Mouse (Mus musculus): ENCODE measurements around the gene Ensa. TPM values are rescaled to one million over a fixed set of nuclear protein-coding genes. Genes with fewer than 3 reads are reported as not detected.

Gene Ensa
- 10 to 100 TPM; 78.5 to 78.8 TPM for total RNA-seq (2023)

GRCm38 (mm10) chr3:95624628-95625503 is at the start of gene Ensa:
TSS of gene Ensa (plus strand) at chr3:95624993.

GRCm38 (mm10) chr3:95588604-95589086 is 36.1 kb upstream of the Ensa start, which contains the start of gene Golph3l:
TSS of gene Golph3l (plus strand) at chr3:95588934.

GRCm38 (mm10) chr3:95658236-95658867 is 33.6 kb downstream of the Ensa start, which contains the start of gene Mcl1:
TSS of gene Mcl1 (plus strand) at chr3:95658788.

Other genes starting within 250 kb of the Ensa start
- not detected for gene 4930558C23Rik, start 222.2 kb upstream of the Ensa start, total RNA-seq (2023)
- gene Arnt, start 190.6 kb upstream of the Ensa start, total RNA-seq (2023), result 10 to 100 TPM; 53.6 to 54.3 TPM
- under 1 TPM; 0.75 to 0.78 TPM for gene Ctsk, start 125.7 kb upstream of the Ensa start, total RNA-seq (2023)
- 100 to 1,000 TPM; 172 to 255 TPM for gene Ctss, start 98.2 kb upstream of the Ensa start, total RNA-seq (2023)
- gene Hormad1, start 65.3 kb upstream of the Ensa start, total RNA-seq (2023), result not detected
- 10 to 100 TPM; 21.8 to 26.4 TPM for gene Golph3l, start 36.1 kb upstream of the Ensa start, total RNA-seq (2023)
- gene Mcl1, start 33.8 kb downstream of the Ensa start, total RNA-seq (2023), result 100 to 1,000 TPM; 613 to 697 TPM
- gene Adamtsl4, start 62.9 kb downstream of the Ensa start, total RNA-seq (2023), result 1 to 10 TPM; 3.8 to 4.1 TPM
- gene Ecm1, start 114.6 kb downstream of the Ensa start, total RNA-seq (2023), result 1 to 10 TPM; 5.5 to 9.6 TPM
- gene Tars2, start 135.2 kb downstream of the Ensa start, total RNA-seq (2023), result 10 to 100 TPM; 19.9 to 21.2 TPM
- gene Rprd2, start 193.9 kb downstream of the Ensa start, total RNA-seq (2023), result 10 to 100 TPM; 44.0 to 56.5 TPM
- gene Prpf3, start 230.9 kb downstream of the Ensa start, total RNA-seq (2023), result 10 to 100 TPM; 25.2 to 27.4 TPM
- 100 to 1,000 TPM; 115 to 129 TPM for gene Mrps21, start 246.5 kb downstream of the Ensa start, total RNA-seq (2023)

Measured in neutrophil, adult 59 days (primary cell).